Mouse (Mus musculus): Measurements from ENCODE around the gene Cntfr.

Cntfr gene

DNA sequence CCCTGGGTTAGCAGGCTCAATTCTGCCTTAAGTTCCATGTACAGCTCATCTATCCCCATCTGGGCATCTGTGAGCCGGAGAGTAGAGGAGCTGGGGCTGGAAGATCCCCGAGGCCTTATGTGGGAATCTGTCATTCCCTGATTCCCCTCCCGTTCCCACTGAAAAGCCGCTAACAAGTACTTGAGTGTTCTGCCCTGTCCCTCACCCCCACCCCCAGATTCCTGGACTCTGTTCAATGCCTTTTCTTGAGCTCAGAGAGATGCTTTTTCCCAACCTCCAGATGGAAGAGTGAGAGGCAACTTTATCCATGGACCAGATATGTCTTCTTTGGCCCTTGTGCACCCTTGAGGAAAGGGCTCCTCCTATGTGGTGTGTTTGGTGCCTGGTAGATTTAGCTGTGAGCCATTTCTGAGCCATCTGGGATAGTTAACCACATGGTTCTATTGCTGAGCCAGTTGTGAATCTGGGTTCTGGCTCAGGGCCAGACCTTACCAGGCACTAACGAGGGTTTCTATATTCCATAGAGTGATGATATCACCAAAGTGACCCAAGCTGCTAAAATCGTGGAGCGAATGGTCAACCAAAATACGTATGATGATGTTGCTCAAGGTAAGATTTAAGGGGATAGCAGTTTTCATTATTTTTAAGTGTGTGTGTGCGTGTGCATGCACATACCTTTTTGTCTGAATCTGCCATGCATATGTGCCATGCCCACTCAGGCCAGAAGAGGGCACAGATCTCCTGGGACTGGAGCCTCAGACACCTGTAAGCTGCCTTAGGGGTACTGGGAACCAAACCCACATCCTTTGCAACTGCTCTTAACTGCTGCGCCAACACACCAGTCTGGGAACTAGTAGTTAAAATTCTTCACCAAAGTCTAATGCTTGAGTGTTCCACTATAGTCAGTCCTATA, 87.0 kb downstream of the Cntfr start:
- DNase-seq: no peak

All from cerebellum, adult 8-10 months (tissue).